Mouse (Mus musculus): Measurements from ENCODE around the gene Nsg2.
"Not testable (repeated sequence)": the region's sequence is repeated elsewhere in the genome, so short reads cannot be mapped to it uniquely, and the experiment has no call there.

Gene Nsg2

DNA sequence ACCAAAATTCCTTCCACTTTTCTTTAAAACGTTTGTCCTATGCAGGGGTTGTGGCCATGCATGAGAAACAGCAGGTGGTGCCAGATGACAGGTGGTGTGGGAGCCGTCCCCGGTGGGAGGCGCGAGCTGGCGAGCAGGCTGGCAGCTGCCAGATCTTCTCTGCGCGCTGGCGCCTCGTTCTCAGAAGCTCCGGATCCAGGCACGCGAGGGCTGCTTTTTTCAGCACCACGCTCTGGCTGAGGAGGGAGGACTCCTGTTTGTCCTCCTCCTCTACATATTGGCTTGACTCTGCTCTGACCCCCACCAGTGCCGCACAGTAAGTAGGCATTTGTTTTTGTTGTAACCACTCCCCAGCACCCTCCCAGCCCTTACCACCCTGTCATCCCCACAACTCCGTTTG is at the start of gene Nsg2:
Nsg2 (plus strand) TSS at position 183 of the 400 bp plus-strand sequence.
- peak; percentile 92 for DNase-seq

DNA sequence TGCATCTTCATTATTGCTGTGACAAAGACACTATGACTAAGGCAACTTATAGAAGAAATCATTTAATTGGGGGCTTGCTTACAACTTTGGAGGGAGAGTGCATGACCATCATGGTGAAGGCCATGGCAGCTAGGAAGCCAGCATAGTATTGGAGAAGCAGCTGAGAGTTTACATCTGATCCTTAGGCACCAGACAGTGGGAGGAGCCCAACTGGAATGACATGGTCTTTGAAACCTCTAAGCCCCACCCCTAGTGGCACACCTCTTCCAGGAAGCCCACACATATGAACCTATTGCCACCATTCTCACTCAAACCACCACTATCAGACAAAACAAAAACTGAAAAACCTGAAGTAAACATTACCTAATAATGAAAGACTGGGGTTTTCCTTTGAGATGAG is 40.2 kb upstream of the Nsg2 start:
- no peak for DNase-seq

DNA sequence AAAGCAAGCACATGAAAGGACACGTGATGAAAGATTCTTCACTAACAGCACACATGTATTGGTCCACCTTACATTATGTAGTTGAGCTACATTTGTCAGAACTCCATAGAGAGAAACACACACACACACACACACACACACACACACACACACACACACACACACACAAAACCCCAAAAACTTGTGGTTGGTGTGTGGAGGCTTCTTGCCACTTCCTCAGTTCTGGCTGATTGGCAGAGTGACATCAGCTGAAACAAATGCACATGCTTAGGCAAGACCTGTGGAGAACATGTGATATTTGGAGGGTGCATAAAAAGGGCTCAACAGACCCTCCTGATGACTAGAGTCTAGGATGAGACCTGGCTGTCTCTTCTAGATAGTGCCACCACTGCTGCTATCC is 36.3 kb upstream of the Nsg2 start:
- DNase-seq: no peak

DNA sequence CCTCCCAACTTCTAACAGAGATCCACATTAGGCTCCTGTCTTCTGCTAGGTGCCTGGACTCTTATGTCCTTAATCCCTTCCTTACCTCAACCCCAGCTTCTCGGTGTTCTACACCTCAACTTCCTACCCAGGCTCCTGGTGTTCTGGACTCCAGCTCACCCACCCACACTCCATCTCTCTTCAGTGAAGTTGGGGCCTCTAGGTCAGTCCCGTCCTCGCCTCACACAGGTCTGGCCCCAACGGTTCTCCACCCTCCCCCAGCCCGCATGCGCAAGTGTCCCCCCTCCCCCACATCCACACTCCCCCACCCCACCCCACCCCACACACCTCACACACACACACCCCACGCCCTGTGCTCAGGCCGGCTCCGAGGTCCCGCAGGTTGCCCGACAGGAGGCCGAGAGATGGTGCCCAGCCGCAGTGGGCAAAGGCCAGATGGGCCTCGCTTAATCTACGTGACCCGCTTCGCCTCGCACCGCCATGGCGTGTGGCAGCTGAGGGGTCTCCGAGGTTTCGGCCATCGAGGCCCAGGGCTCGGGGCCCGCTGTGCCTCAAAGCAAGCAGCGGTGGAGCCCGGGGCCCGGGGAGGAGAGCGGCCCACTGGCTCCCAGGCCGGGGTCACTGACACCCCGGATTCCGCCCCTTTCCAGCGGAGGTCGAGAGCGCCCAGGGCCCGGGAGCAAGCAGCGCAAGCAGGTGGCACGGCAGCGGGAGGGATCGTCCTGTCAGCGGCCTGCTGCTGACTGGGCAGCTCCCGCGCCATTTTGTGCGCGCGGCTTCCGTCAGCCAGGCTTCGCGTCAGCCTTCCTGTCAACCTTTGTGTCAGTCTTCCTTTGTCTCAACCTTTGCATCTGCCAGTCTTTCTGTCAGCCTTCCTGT is 34.8 kb upstream of the Nsg2 start, which contains the start of gene 4930524B15Rik:
4930524B15Rik (plus strand) TSS at position 337 of the 879 bp plus-strand sequence.
- DNase-seq: no peak

DNA sequence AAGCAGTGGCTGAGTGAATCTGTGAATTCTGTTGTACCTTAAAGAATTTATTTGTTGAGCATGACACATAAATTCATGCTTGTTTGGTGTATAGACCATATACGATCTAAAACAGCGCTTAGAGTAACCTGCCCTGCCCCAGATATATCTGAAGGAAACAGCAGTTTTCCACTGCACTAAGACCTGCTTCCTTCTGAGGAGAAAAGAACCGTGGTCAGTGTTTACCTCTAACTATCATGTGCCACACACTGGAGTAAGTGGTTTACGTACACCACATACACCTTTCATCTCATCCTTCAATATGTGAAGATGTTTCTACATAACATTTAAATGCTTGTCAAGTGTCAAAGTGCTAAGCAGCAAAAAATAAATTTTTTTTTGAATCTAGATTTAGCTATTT is 26.1 kb upstream of the Nsg2 start:
- DNase-seq: no peak

DNA sequence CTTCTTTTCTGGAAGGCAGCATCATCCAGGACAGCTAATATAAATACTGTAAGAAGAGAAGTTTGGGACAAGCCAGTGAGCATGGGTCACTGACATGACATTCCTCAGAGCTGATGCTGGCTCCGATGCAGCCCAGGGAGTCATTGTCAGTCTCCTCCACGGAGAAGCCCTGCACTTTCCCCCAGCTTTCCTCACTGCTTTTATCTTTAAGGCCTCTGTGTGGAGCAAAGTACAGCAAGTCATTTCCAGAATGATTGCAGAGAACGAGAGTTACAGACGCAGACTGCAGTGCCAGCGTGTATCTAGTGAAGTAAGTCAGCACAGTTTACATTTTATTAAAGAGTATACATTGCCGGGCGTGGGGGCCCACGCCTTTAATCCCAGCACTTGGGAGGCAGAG is 25.4 kb upstream of the Nsg2 start:
- no peak for DNase-seq

DNA sequence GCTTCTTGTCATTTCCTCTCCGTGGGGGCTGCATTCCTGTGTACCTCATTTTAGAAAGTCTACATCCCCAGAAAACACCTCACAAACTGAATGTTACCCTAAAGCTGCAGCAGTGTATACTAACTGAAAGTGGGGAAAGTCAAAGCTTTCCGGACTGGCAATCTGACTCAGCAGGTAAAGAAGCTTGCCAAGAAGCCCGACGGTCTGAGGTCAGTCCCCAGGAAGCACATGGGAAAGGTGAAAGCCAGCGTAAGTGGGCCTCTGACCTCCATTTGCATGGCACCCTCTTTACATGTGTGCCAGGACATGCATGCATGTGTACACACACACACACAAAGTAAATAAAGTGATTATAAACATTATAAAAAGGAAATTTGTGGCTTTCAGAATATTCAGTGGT is 24.6 kb upstream of the Nsg2 start:
- no peak for DNase-seq

DNA sequence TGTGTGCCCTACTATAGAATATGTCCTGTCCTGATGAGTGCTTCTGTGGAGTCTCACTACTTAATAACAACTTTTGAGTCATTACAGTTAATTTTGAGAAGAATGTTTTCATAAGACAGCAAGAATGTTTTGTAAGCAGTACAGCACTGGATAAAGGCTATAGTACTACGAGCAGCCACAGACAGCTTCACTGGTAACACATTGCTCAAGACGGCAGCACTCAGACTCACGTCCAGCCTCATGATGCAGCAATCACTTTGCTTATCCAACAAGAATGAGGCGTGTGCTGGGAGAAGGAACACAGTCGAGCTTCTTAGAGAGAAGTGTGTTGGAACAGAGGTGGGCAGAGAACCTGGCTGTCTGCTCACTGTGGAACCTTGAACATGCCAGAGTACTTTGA is 24.1 kb upstream of the Nsg2 start:
- DNase-seq: no peak

DNA sequence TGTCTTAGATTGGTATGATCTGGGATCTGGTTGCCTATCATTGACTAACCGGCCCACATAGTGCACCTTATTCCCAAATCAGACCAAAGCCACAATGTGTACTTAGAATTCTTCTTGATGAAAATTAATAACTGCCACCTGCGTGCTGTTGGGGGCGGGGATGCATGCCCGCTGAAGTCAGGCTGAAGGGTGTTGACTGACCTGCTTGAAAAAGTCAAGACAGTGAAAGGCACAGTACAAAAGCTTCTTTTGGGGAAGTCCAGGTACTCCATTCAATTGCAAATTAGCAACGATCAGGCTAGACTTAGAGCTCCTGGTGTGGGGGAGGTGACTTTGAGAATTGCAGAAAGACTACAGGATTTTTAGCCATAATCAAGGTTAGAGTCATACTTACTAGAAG is 20.2 kb upstream of the Nsg2 start:
- not testable (repeated sequence) for DNase-seq

DNA sequence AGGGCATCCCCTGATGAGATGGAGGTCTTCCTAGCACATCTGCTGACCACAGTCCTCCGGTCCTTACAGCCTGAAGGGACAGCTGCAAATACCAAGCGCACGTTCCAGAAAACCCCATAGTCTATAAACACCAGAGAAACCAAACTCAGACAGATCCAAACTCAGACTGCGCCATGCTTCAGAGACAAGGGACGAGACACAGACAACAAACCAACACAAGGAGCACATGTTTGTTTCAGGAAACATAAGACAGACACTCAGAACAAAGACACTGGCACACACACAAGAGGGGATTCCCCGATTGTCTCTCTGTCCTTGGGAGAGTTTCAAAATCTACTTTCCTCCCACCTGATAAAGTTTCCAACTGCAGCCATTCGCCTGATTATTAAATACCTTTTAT is 18.4 kb upstream of the Nsg2 start:
- DNase-seq: no peak

DNA sequence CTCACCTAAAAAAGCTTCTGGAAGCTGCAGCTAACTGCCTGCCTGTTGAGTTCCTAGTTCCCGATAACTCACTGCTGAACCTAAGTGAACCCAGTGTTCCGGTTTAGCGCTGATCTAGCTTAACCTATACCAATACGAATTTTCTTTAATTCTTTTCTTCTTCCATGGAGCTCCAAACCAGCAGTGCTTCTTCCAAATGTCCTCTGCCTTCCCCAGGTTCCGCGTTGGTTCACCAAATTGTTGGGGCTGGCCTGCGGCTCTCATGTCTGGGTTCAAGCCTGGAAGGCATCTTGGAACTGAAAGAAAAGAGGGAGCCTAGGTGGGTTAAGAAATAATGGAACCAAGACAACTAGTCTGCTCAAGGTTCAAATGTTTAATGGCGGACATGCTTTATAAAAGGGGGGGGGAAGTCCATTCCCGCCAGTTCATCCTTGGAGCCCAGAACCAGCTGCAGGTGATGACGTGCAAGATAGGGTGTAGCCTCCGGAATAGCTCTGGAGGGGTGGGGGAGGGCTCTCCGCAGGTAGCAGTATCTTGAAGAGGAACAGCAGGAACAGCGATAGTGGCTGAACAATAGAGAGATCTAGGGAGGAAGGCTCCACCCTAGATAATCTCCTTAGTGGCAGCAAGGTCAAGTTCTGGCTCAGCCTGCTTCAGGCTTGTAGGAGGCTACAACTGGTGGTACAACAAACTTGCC is 17.9 kb upstream of the Nsg2 start:
- DNase-seq: not testable (repeated sequence)

DNA sequence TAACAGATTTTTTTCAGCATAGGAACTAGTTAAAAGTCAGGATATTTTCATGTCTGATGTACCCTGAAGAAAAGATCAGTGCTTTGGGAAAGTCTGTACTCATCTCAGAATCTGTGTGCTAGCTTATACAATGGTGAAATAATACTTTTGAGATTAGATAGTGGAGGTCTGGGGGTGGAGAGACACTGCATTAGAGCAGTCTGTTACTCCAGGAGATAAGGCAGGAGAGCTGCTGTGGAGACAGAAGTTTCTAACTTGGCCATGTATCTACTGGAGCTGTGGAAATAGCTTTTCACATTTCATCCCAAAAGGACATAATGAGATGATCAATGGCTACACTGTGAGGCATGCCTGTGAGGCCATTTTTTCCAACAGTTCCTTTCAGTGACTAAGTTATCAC is 17.0 kb upstream of the Nsg2 start:
- no peak for DNase-seq

DNA sequence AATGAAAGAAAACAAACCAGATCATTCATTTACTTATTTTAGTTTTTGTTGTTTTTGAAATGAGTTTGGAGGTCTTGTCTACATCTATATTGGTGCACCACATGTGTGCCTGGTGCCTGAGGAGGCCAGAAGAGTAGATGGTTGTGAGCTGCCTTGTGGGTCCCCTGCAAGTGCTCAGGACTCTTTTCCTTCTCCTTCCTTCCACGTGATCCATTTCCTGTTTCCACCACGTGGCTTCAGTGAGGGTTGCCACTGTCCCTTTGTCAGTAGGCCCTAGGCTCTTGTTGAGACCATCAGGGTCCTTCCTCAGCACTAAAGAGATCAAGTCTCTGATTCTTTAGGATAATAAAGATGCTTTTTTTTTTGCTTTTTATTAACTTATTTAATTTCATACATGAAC is 15.5 kb upstream of the Nsg2 start:
- no peak for DNase-seq

DNA sequence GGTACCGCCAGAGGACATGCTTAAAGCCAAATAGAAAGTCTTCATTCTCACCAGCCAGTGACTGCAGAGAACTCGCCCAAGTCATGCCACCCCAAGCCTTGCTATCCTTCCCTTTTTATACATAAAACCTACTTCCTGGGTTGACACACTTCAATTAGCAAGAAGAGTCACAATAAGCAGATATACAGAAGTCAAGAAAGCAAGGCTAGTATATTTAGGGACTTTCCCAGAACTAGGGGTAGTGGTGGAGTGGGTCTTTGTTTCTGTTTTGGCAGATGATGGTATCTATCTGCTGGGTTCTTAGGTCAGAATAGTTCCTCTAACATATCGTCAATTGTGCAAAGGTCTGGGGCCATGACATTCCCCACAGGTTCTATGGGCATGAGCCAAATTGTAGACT is 7.7 kb upstream of the Nsg2 start:
- DNase-seq: no peak

DNA sequence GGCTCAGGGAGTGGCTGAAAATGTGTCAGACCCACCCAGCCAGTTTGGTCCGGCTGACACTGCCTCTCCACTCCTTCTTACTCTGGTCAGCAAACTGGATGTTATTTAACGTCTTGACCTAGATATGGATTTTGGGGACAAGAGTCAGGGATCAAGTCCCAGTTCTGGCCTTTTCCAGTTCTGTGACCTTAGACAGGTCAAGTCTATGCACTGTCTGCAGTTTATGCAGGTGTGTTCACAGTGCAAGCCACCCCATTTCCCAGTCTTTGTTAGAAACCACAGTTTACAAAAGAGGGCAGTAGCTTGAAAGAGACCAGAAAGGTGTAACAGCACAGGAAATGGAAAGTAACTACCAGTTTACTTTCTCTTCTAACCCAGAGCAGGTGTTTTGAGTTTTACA is 547 bp upstream of the Nsg2 start:
- no peak for DNase-seq

DNA sequence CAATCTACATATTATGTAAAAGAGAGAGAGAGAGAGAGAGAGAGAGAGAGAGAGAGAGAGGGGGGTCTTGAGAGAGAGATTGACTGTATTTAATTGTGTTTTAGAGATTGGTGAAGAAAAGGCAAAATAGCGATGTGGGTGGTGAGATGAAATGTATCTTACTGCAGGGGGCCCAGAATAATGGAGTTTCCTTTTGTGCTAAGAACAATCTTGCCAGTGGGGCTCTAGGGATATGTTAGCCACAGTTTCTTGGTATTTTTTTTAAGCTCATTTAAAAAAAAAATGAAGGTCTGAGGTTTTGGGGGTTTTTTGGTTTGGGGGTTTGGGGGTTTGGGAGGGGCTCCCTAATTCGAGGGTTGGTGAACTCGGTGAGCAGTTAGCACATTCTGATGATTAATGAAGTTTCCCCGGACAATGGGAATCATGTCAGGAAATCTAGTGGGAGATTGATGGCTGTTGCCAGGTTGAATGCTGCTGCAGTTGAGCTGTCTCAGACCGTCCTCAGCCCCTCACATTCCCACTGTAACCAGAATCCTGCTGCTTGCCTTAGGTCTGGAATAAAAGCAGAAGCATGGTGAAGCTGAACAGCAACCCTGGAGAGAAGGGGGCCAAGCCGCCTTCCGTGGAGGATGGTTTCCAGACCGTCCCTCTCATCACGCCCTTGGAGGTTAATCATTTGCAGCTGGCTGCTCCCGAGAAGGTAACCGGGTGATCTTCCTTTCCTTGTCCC is 1.1 kb downstream of the Nsg2 start:
- no peak for DNase-seq

DNA sequence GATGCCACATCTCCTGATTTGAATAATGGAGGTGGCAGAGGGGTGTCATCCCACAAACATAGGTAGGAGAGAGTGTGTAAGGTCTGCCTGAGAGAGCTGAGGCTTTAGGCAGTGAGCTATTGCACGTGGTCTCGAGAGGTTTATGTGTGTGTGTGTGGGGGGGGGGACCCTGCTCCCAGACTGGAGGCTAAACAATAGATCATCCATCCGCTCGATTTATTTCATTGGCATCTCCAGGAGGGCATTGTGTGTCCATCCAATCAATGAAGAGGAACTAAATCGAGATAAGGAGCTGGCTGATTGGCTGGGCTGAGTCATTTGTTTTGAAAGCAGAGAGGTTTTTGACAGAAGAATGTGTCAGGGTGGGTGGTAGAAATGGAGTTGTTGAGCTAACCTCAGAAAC is 2.4 kb downstream of the Nsg2 start:
- DNase-seq: peak; percentile 56

DNA sequence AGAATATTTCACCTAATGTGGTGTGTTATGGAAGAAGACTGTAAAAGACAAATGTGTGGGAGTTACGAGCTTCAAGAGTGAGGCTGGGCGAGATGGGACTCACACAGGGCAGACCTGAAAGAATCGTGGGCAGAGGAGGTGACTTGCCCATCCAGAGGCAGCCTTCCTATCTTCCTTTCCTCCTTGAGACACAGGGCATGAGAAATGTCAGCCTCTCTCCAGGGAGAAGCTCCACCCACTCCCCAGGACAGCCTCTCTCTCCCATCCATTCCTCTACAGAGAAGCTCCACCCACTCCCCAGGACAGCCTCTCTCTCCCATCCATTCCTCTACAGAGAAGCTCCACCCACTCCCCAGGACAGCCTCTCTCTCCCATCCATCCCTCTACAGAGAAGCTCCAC is 7.8 kb downstream of the Nsg2 start:
- DNase-seq: not testable (repeated sequence)

DNA sequence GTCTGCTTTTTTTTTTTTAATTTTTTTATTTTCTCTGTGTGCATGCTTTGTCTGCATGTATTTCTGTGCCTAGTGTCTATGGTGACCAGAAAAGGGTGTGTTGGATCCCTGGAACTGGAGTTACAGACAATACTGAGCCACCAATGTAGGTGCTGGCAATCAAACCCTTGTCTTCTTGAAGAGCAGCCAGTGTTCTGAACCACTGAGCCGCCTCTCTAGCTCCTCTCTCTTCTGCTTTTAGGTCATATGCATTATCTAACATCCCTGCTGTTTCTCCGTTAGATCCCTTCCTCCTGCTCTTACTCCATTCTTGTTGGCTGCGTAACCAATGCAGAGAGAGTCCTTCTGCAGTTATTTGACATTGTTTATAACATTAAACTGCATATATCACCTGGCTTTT is 8.6 kb downstream of the Nsg2 start:
- DNase-seq: no peak

DNA sequence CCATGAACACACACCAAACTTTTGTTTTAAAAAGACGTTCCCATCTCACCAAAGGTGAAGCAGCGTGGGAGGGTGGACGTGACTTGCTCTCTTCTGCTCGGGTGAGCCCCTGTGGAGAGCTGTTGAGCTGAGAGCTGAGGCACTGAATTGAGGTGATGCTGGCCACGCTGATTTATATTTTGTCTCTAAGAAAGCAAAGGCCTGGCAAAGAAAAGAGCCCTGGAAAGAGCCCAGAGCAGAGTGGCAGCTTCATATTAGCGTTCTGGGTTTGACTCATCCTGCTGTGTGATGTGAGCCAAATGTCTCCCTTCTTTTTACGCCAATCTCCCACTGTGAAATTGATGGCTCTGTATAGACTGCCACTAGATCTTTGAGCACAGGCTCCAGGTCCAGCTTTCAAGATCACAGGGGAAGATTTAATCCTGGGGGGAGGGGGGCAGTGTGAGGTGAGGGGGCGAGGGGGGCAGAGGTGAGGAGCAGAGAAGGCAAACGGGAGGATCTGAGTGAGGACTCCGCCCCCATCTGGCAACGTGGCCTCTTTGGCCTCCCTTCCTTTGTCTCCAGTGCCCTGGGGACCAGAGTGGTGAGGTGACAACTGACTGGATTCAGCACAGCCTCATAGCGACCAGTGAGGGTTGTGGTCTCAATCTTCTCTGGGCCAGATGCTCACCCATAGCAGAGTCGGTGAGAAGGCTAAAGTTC is 9.8 kb downstream of the Nsg2 start:
- DNase-seq: peak; percentile 58

DNA sequence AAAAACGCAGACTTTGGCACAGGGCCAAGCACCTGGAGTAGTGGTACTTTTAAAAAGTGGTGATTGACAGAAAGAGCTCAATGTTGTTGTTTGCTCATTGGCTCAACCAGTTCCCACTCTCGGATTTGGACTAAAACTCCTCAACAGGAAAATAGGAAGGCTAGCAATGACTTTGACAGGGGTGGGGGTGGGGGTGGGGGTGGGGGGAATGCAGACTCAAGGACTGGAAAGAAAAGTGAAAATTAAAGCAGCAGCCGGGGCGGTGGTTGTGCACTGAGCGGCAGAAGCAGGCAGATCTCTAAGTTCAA is 10.4 kb downstream of the Nsg2 start:
- no peak for DNase-seq

DNA sequence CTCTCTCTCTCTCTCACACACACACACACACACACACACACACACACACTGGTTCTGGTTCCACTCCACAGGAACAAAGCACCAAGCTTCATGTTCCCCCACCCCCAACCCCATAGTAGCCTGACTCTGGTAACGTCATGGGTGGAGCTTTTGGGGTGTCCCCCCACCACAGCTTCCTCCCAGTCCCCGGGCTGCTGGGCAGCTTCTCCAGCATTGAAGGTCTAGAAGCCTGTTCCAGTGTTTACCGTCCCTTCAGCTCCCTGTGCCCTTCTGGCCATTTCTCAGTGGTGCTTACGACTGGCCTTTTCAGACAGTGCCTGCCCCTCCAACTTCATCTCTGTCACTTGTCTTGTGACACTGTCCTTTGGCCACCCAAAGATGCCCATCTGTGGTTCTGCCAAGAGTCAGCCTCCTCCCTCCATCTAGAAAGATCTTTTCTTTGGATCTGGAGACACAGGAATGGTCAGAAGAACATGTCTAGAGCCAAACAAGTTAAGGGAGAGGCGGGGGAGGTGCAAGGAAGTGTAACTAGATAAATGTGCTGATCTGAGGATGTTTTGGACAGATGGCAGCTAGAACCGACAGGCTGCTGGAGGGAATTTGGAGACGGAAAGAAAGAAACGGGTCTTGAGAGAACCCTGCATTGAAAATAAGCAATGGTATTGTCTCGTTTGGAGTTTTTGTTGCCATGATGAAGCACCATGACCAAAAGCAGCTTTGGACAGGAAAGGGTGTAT is 11.8 kb downstream of the Nsg2 start:
- DNase-seq: no peak

DNA sequence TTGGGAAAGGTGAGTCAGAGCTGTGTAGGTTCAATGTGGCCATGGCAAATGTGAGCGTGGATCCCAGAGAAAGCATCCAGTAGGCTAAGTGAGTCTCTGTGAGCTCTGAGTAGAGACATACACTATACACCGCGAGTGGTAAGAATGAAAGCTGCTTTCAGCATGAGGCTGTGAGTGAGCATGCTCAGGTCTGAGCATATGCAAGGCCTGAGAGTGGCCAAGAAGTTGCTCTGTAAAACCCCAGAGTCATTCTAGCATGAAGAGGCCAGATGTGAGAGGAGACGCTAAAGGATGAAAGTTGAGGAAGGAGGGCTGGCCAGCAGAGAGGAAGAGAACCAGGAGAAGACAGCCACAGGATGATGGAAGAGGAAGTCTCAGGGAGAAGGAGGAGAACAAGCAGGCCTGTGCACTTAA is 12.8 kb downstream of the Nsg2 start:
- no peak for DNase-seq
